Mouse (Mus musculus) CH12.LX (cell line): ENCODE measurements around the gene Acbd6. TPM values are rescaled to one million over a fixed set of nuclear protein-coding genes. Genes with fewer than 3 reads are reported as not detected.

Experiments used
- DNase-seq: peaks from one replicate; pipeline ENCODE4 v3.0.0-alpha.2; 2013; ENCODE audit errors: extremely low read depth
- H3K27ac ChIP-seq: 2 replicates; pipeline ENCODE4 v1.5.1; 2012; ENCODE audit warnings: low read depth, mild to moderate bottlenecking, control low read depth, moderate library complexity; ENCODE audit not compliant: insufficient read depth
- H3K27me3 ChIP-seq: replicated peaks from 2 replicates; pipeline ENCODE3; 2012; ENCODE audit warnings: inconsistent platforms
- H3K36me3 ChIP-seq, 2 experiments: replicated peaks in 1 of 2; 2 replicates each; pipeline versions ENCODE3 to v1.6.1; 2012; ENCODE audit warnings: inconsistent platforms in 1 of 2, low read length in 1 of 2, mild to moderate bottlenecking in 1 of 2, mixed read lengths in 1 of 2, moderate library complexity in 1 of 2; ENCODE audit not compliant: control insufficient read depth in 1 of 2, insufficient read depth in 1 of 2
- H3K4me1 ChIP-seq, 2 experiments: 2 replicates each; pipeline ENCODE4 v1.6.1; 2012; ENCODE audit warnings: inconsistent platforms in 1 of 2, moderate library complexity in 1 of 2; ENCODE audit not compliant: insufficient read depth in 2 of 2, control insufficient read depth in 1 of 2
- H3K4me2 ChIP-seq: 2 replicates; pipeline ENCODE4 v1.6.1; 2012; ENCODE audit warnings: low read depth, mild to moderate bottlenecking, control low read depth; ENCODE audit not compliant: poor library complexity, insufficient read depth, severe bottlenecking
- H3K4me3 ChIP-seq, 3 experiments: fragments of 150-350 bp in 1 of 3; sonication (generic) in 1 of 3; replicated peaks in 1 of 3; 2 replicates each; pipeline versions ENCODE3 to v1.5.1; 2011 to 2012; ENCODE audit warnings: low read depth in 2 of 3, low read length in 2 of 3, mild to moderate bottlenecking in 2 of 3, moderate library complexity in 2 of 3, control low read depth in 1 of 3, improper control_type of control experiment in 1 of 3, inconsistent platforms in 1 of 3, mixed read lengths in 1 of 3; ENCODE audit not compliant: poor library complexity in 1 of 3
- H3K79me2 ChIP-seq: replicated peaks from 2 replicates; pipeline ENCODE4 v1.6.1; 2012; ENCODE audit warnings: mild to moderate bottlenecking, moderate library complexity; ENCODE audit not compliant: control insufficient read depth, poor library complexity, insufficient read depth, severe bottlenecking; ENCODE audit errors: extremely low read depth
- H3K9ac ChIP-seq: 2 replicates; pipeline ENCODE4 v1.6.1; 2012; ENCODE audit warnings: low read depth, mild to moderate bottlenecking, control low read depth, moderate library complexity; ENCODE audit not compliant: insufficient read depth
- H3K9me3 ChIP-seq: replicated peaks from 2 replicates; pipeline ENCODE3; 2012; ENCODE audit warnings: low read length, inconsistent platforms, mixed read lengths
- ELF1 ChIP-seq: IDR thresholded peaks from 2 replicates; pipeline ENCODE4 v1.6.1; 2014; ENCODE audit warnings: low read depth, mild to moderate bottlenecking, inconsistent platforms, low read length, improper control_type of control experiment
- EP300 ChIP-seq: IDR thresholded peaks from 2 replicates; pipeline ENCODE4 v1.6.1; 2011; ENCODE audit warnings: low read length, improper control_type of control experiment
- HCFC1 ChIP-seq: IDR thresholded peaks from 2 replicates; pipeline ENCODE4 v1.6.1; 2012; ENCODE audit warnings: low read depth, mild to moderate bottlenecking, inconsistent platforms, low read length, improper control_type of control experiment
- KAT2A ChIP-seq: IDR thresholded peaks from 2 replicates; pipeline ENCODE4 v1.6.1; 2012; ENCODE audit warnings: low read length, improper control_type of control experiment, inconsistent platforms; ENCODE audit not compliant: insufficient replicate concordance
- MAFK ChIP-seq: IDR thresholded peaks from 2 replicates; pipeline ENCODE4 v1.6.1; 2011; ENCODE audit warnings: low read length, improper control_type of control experiment; ENCODE audit not compliant: insufficient replicate concordance
- MAZ ChIP-seq: IDR thresholded peaks from 2 replicates; pipeline ENCODE4 v1.6.1; 2012; ENCODE audit warnings: low read depth, mild to moderate bottlenecking, inconsistent platforms, low read length, improper control_type of control experiment, moderate library complexity
- MYC ChIP-seq: IDR thresholded peaks from 2 replicates; pipeline ENCODE4 v1.6.1; 2011; ENCODE audit warnings: low read depth, mild to moderate bottlenecking, improper control_type of control experiment, low read length
- SMC3 ChIP-seq: IDR thresholded peaks from 2 replicates; pipeline ENCODE4 v1.6.1; 2011; ENCODE audit warnings: low read depth, low read length, improper control_type of control experiment
- TBP ChIP-seq: conservative IDR thresholded peaks from 2 replicates; pipeline ENCODE4 v1.6.1; 2011; ENCODE audit warnings: low read depth, low read length, improper control_type of control experiment
- UBTF ChIP-seq: IDR thresholded peaks from 2 replicates; pipeline ENCODE4 v1.6.1; 2012; ENCODE audit warnings: low read depth, mild to moderate bottlenecking, inconsistent platforms, low read length, improper control_type of control experiment, moderate library complexity
- USF2 ChIP-seq: conservative IDR thresholded peaks from 2 replicates; pipeline ENCODE4 v1.6.1; 2011; ENCODE audit warnings: low read depth, low read length, improper control_type of control experiment
- ZKSCAN1 ChIP-seq: IDR thresholded peaks from 2 replicates; pipeline ENCODE4 v1.6.1; 2012; ENCODE audit warnings: low read depth, inconsistent platforms, low read length, improper control_type of control experiment, borderline replicate concordance
- dilution Hi-C: fragments of 300-500 bp; cut with MboI; formaldehyde crosslinking; loops from 2 replicates; pipeline ENCODE4 v1.14.3; 2020; ENCODE audit warnings: low sequenced_read_pairs; ENCODE audit not compliant: extremely low pct_unique_long_range_greater_than_20kb, extremely low pct_ligation_motif_present
- in situ Hi-C: fragments of 300-500 bp; cut with MboI; formaldehyde crosslinking; loops from 3 replicates; pipeline ENCODE4 v1.14.3; 2019; ENCODE audit warnings: low sequenced_read_pairs, low pct_ligation_motif_present, low pct_unique_long_range_greater_than_20kb, mixed read lengths
- polyA plus RNA-seq: library from polyadenylated mRNA; unstranded; fragments of >175 nt; gene quantifications from 2 replicates; pipeline ENCODE4 v1.2.1, GENCODE M21; 2012; ENCODE audit warnings: low read depth; ENCODE audit not compliant: insufficient read length
- total RNA-seq, 2 experiments: library from RNA; depleted of rRNA; stranded (reverse); fragments of 300-350 nt in 1 of 2; fragments of >200 nt in 1 of 2; gene quantifications; 2 replicates each; pipeline ENCODE4 v1.2.3; 2012 to 2014

Gene Acbd6
- total and polyA plus RNA-seq, 3 experiments = 51.9 to 97.8 (median 74.4) TPM

DNA sequence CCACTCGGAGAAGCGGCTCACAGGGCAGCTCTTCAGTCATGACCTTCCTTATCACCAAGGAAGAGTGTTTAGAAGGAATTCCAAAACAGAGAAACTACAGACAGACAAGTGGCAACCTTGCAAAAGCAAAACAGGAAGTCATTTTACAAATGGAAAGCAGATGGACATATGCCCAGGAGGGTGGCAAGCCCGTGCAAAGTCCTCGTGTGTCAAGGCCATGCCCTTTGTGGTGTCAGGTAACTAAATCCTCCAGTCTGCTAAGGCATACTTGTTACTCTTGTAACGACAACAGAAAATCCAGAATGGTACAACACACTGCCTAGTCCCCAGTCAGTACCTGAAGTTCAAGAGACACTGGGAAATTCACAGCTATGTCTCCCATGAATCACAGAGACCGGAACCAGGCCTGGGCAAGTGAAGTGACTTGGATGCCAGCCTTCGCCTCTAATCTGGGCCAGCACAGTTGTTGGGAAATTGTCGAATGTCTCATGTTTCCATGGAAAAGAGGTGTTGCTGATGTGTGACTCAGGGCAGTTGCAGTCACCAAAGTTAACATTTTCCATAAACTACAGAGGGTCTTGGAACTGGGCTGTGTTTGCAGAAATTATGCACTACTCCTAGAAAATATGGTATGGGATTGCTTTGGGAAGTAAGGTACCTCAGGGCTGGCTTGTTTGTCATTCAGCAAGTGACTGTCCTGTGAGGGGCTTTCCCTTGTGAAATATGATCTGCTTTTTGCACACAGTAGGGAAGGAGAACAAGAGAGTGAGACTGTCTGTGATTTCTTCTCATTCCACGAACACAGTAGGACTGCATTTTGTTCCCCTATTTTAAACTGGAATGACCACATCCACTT is 24.9 kb upstream of the Acbd6 start:
- no peak overlapping the region for H3K27ac ChIP-seq
- H3K9me3 ChIP-seq = no peaks in the 10 kb centered on the region

DNA sequence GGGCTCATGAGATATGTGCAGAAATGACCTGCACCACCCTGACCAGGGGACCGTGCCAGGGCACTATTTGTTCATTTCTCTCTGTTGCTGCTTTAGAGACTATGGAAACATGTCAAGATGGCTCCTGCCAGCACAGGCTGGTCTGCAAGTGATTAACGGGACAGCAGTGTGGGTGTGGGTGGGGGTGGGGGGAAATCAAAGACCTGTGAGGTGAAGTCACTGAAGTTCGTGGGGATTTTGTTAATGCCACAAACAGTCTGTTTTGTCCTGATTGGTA is 24.3 kb upstream of the Acbd6 start:
- H3K4me3 ChIP-seq = no peak overlapping the region
- dilution Hi-C loops = no loop called here
- no peak overlapping the region for H3K27ac ChIP-seq
- peaks cover 14 to 32% of the 10 kb centered on the region in 2 experiments for H3K4me1 ChIP-seq
- no peak overlapping the region for H3K4me2 ChIP-seq
- H3K36me3 ChIP-seq = no peaks in the 10 kb centered on the region
- in situ Hi-C loops = loop anchor here (10.0 kb wide), 1 partner anchor 509 kb away; no protein-coding TSS in a partner anchor
- H3K27me3 ChIP-seq = no peaks in the 10 kb centered on the region
- H3K9ac ChIP-seq = no peak overlapping the region
- TF ChIP-seq MYC (no peak), ELF1 (no peak), EP300 (no peak), USF2 (no peak), TBP (no peak), HCFC1 (no peak), KAT2A (no peak), MAFK (no peak), UBTF (no peak), SMC3 (no peak), MAZ (no peak)
- TF ChIP-seq, all 38 proteins: peak for 0
- Histone ChIP-seq H3K9me3 (no peaks in the 10 kb centered on the region), H3K79me2 (no peaks in the 10 kb centered on the region)
- no peak for DNase-seq

More for the DNA sequence above, 24.9 kb upstream of the Acbd6 start:
- Histone ChIP-seq H3K4me2 (no peak overlapping the region), H3K27me3 (no peaks in the 10 kb centered on the region), H3K4me3 (no peak overlapping the region), H3K4me1 (peaks cover 14 to 32% of the 10 kb centered on the region in 2 experiments), H3K79me2 (no peaks in the 10 kb centered on the region), H3K9ac (no peak overlapping the region), H3K36me3 (no peaks in the 10 kb centered on the region)
- no peak for DNase-seq
- dilution Hi-C loops (no loop called here), in situ Hi-C loops (loop anchor here (10.0 kb wide), 1 partner anchor 508 kb away; no protein-coding TSS in a partner anchor)
- no peak for TF ChIP-seq KAT2A
- TF ChIP-seq ZKSCAN1 = peak; percentile 91
